Mouse (Mus musculus) midbrain, postnatal 0 days (tissue): Measurements from ENCODE around the gene Tpsg1. TPM values are rescaled to one million over a fixed set of nuclear protein-coding genes. Genes with fewer than 3 reads are reported as not detected.

Source experiments
- ATAC-seq: fragments of 200-750 bp; cut with Nextera tagmentation; 2 replicates; pipeline ENCODE4 v1.8.0; 2017; ENCODE audit warnings: moderate number of reproducible peaks, mild to moderate bottlenecking, moderate TSS enrichment, moderate library complexity; ENCODE audit not compliant: low FRiP score
- DNase-seq: peaks from one replicate; pipeline ENCODE4 v3.0.0-alpha.2; 2015; ENCODE audit warnings: low spot score
- H3K27ac ChIP-seq: fragments of 300-500 bp; sonication (generic); 2 replicates; pipeline ENCODE4 v1.5.1; 2014; ENCODE audit warnings: low read depth, mild to moderate bottlenecking, low read length, mixed read lengths
- H3K27me3 ChIP-seq: fragments of 300-500 bp; sonication (generic); 2 replicates; pipeline ENCODE4 v1.6.1; 2014; ENCODE audit warnings: low read length, control low read depth, mixed read lengths; ENCODE audit not compliant: insufficient read depth
- H3K36me3 ChIP-seq: fragments of 300-500 bp; sonication (generic); 2 replicates; pipeline ENCODE4 v1.6.1; 2014; ENCODE audit warnings: low read length, control low read depth, mixed read lengths; ENCODE audit not compliant: insufficient read depth
- H3K4me1 ChIP-seq: fragments of 300-500 bp; sonication (generic); 2 replicates; pipeline ENCODE4 v1.6.1; 2014; ENCODE audit warnings: mild to moderate bottlenecking, control low read depth, antibody characterized with exemption, low read length, mixed read lengths; ENCODE audit not compliant: insufficient read depth
- H3K4me2 ChIP-seq: fragments of 300-500 bp; sonication (generic); 2 replicates; pipeline ENCODE4 v1.6.1; 2014; ENCODE audit warnings: low read depth, mild to moderate bottlenecking, low read length, mixed read lengths; ENCODE audit not compliant: poor library complexity, severe bottlenecking
- H3K4me3 ChIP-seq: fragments of 300-500 bp; sonication (generic); 2 replicates; pipeline ENCODE4 v1.5.1; 2014; ENCODE audit warnings: low read depth, mild to moderate bottlenecking, low read length, moderate library complexity
- H3K9ac ChIP-seq: fragments of 300-500 bp; sonication (generic); replicated peaks from 2 replicates; pipeline ENCODE4 v1.6.1; 2014; ENCODE audit warnings: mild to moderate bottlenecking, low read length, moderate library complexity, mixed read lengths; ENCODE audit not compliant: poor library complexity, severe bottlenecking
- H3K9me3 ChIP-seq: fragments of 300-500 bp; sonication (generic); 2 replicates; pipeline ENCODE4 v1.6.1; 2016; ENCODE audit warnings: low read length, control low read depth
- CTCF ChIP-seq: IDR thresholded peaks from 2 replicates; pipeline ENCODE4 v1.5.1; 2016; ENCODE audit warnings: antibody characterized with exemption, mild to moderate bottlenecking
- WGBS: fragments of 180-500 bp; shearing (Covaris S2); extraction: QIAGEN DNeasy Blood & Tissue Kit; methylation state at CpG from one replicate; pipeline ENCODE4 v1.1.7; 2014; 5-methylcytosine and 5-hydroxymethylcytosine counted together
- polyA plus RNA-seq: library from polyadenylated mRNA; unstranded; fragments of >200 nt; fragmentation: Nextera tagmentation; extraction: Ambion mirVana; gene quantifications from 2 replicates; pipeline ENCODE4 v1.2.1, GENCODE M21; 2015
- total RNA-seq: library from RNA; depleted of rRNA; stranded (reverse); fragments of >200 nt; gene quantifications from 2 replicates; pipeline ENCODE4 v1.2.3, GENCODE M21; 2014

The Tpsg1 gene
- total and polyA plus RNA-seq, 2 experiments from 2014 or later: 1.2 TPM; not detected in 1

- H3K36me3 ChIP-seq: no peaks in the 10 kb centered on the region
- WGBS: 89% methylated on average over 6 of the region's 6 CpGs
- no peaks in the 10 kb centered on the region for H3K27me3 ChIP-seq
- H3K9ac ChIP-seq: no peak overlapping the region
- no peaks in the 10 kb centered on the region for H3K4me1 ChIP-seq
- H3K9me3 ChIP-seq: no peaks in the 10 kb centered on the region
- no peak for ATAC-seq
- no peak for DNase-seq
- TF ChIP-seq CTCF: no peak
- no peak overlapping the region for H3K4me2 ChIP-seq
- no peak overlapping the region for H3K4me3 ChIP-seq
- no peak overlapping the region for H3K27ac ChIP-seq
These were observed 29.1 kb upstream of the Tpsg1 start for GRCm38 (mm10) chr17:25340003-25340402.

GRCm38 (mm10) chr17:25341490-25341889 lies 27.6 kb upstream of the Tpsg1 start:
- H3K4me1 ChIP-seq: no peaks in the 10 kb centered on the region
- H3K4me3 ChIP-seq: no peak overlapping the region
- DNase-seq (no peak), ATAC-seq (no peak)
- no peak overlapping the region for H3K9ac ChIP-seq
- 68% methylated on average over 3 of the region's 3 CpGs for WGBS
- no peaks in the 10 kb centered on the region for H3K9me3 ChIP-seq
- H3K27ac ChIP-seq: no peak overlapping the region
- no peaks in the 10 kb centered on the region for H3K27me3 ChIP-seq
- no peaks in the 10 kb centered on the region for H3K36me3 ChIP-seq
- TF ChIP-seq CTCF: no peak
- H3K4me2 ChIP-seq: no peak overlapping the region

- Histone ChIP-seq H3K9ac (no peak within 1 kb of the TSS), H3K27ac (no peak within 1 kb of the TSS), H3K4me3 (no peak within 1 kb of the TSS), H3K36me3 (no peaks in the 10 kb centered on the region), H3K9me3 (no peaks in the 10 kb centered on the region), H3K4me2 (no peak within 1 kb of the TSS), H3K4me1 (no peaks in the 10 kb centered on the region), H3K27me3 (no peaks in the 10 kb centered on the region)
- TF ChIP-seq CTCF: no peak
- 91% methylated on average over 4 of the region's 4 CpGs for WGBS
- ATAC-seq (no peak), DNase-seq (no peak)
These were observed 23.6 kb upstream of the Tpsg1 start, which contains the start of gene Tpsab1 for GRCm38 (mm10) chr17:25345462-25345861. TSS of gene Tpsab1 (minus strand) at chr17:25345562.

- no peak for TF ChIP-seq CTCF
- H3K4me1 ChIP-seq: no peaks in the 10 kb centered on the region
These were observed 7.8 kb upstream of the Tpsg1 start for GRCm38 (mm10) chr17:25361291-25361690.

GRCm38 (mm10) chr17:25363726-25364125 lies 5.3 kb upstream of the Tpsg1 start:
- H3K9me3 ChIP-seq: no peaks in the 10 kb centered on the region
- ATAC-seq (no peak), DNase-seq (peak; percentile 4)
- H3K4me1 ChIP-seq: no peaks in the 10 kb centered on the region
- H3K36me3 ChIP-seq: no peaks in the 10 kb centered on the region
- peak; percentile 73 for TF ChIP-seq CTCF
- no peak overlapping the region for H3K4me3 ChIP-seq
- no peaks in the 10 kb centered on the region for H3K27me3 ChIP-seq
- WGBS: 0% methylated on average over 1 of the region's 1 CpGs
- H3K27ac ChIP-seq: no peak overlapping the region
- no peak overlapping the region for H3K4me2 ChIP-seq
- no peak overlapping the region for H3K9ac ChIP-seq

More at GRCm38 (mm10) chr17:25361291-25361690, 7.8 kb upstream of the Tpsg1 start:
- Histone ChIP-seq H3K36me3 (no peaks in the 10 kb centered on the region), H3K4me3 (no peak overlapping the region), H3K27ac (no peak overlapping the region), H3K27me3 (no peaks in the 10 kb centered on the region), H3K9ac (no peak overlapping the region), H3K4me2 (no peak overlapping the region), H3K9me3 (no peaks in the 10 kb centered on the region)
- DNase-seq (no peak), ATAC-seq (no peak)
- WGBS: 65% methylated on average over 2 of the region's 2 CpGs

- no peak for ATAC-seq
These were observed 3.1 kb upstream of the Tpsg1 start, which contains the start of gene Tpsb2 for GRCm38 (mm10) chr17:25366005-25366404. TSS of gene Tpsb2 (plus strand) at chr17:25366305.

More at GRCm38 (mm10) chr17:25366005-25366404, 3.1 kb upstream of the Tpsg1 start, which contains the start of gene Tpsb2:
- H3K27ac ChIP-seq: no peak within 1 kb of the TSS
- no peak for TF ChIP-seq CTCF
- no peaks in the 10 kb centered on the region for H3K4me1 ChIP-seq
- no peak within 1 kb of the TSS for H3K4me2 ChIP-seq
- H3K4me3 ChIP-seq: no peak within 1 kb of the TSS
- no peak for DNase-seq
- WGBS: 67% methylated on average over 2 of the region's 2 CpGs
- H3K36me3 ChIP-seq: no peaks in the 10 kb centered on the region
- H3K9me3 ChIP-seq: no peaks in the 10 kb centered on the region
- H3K27me3 ChIP-seq: no peaks in the 10 kb centered on the region
- no peak within 1 kb of the TSS for H3K9ac ChIP-seq
